In genomic region chr17:32053677-32054076, GRCm38 (mm10) we compare ENCODE assay signal across 19 mouse cellular contexts. TPM values are rescaled to one million over a fixed set of nuclear protein-coding genes. Genes with fewer than 3 reads are reported as not detected.
DNase-seq lines count a peak whose midpoint lies in the region; ATAC-seq and TF ChIP-seq lines count a peak whose summit lies in the region.
"Had no signal": no experiment of that assay in that cellular context is flagged by ENCODE, and none has a peak within 500 bp of the region (broad histone marks: within the 10 kb centered on the region; RNA-seq: fewer than 3 reads in every experiment).

No protein-coding gene starts in this region.

- no peak for TF ChIP-seq CTCF in spleen, adult 2 months (IDR thresholded peaks at IDR 0.05; ENCODE audit: extremely low read depth, insufficient read depth, insufficient read length, insufficient replicate concordance)
- TF ChIP-seq CTCF in midbrain, postnatal 0 days (IDR thresholded peaks at IDR 0.05): no peak

- peaks cover 35% of the 10 kb centered on the region for H3K36me3 ChIP-seq in spleen, adult 2 months (ENCODE audit: control insufficient read depth, insufficient read depth, low read length)
- peaks cover 69% of the 10 kb centered on the region for H3K36me3 ChIP-seq in midbrain, postnatal 0 days (ENCODE audit: insufficient read depth, low read length)
- peaks cover 100% of the 10 kb centered on the region for H3K36me3 ChIP-seq in limb, embryonic 10.5 days

- H3K27ac ChIP-seq in spleen, adult 2 months (ENCODE audit: insufficient read depth, low read length): peak overlapping the region; percentile 52
- H3K27ac ChIP-seq in midbrain, postnatal 0 days (ENCODE audit: low read depth, low read length): no peak overlapping the region
- H3K27ac ChIP-seq in limb, embryonic 10.5 days: no peak overlapping the region
- H3K27ac ChIP-seq: forebrain, embryonic 13.5 days; gastrocnemius, adult 2 months; hindbrain, embryonic 10.5 days; liver, embryonic 13.5 days had no signal

- peak; percentile 97 for ATAC-seq in CD4-positive, CD25-positive, alpha-beta regulatory T cell, adult 4 months
- ATAC-seq in neutrophil, adult 5-6 weeks (ENCODE audit: extremely low read depth, insufficient number of reproducible peaks, low FRiP score, poor library complexity, severe bottlenecking): 0 out of 2 replicates have a peak, but pooled peaks have one; percentile 27
- no peak for ATAC-seq in midbrain, postnatal 0 days (ENCODE audit: low FRiP score)
- ATAC-seq: forebrain, embryonic 13.5 days; midbrain, embryonic 16.5 days had no signal

- intact Hi-C loops in heart, postnatal 25 days (cut with DNase I): no loop called here

- peak in 1 of 2 experiments; percentile 25 for DNase-seq in spleen, adult 2 months (ENCODE audit: low read depth in 1 of 2, low spot score in 2 of 2)
- DNase-seq in spleen, postnatal 14 days (ENCODE audit: low spot score in 2 of 2): no peak
- peak; percentile 87 for DNase-seq in induced T-regulatory cell, adult 2 months (ENCODE audit: low read depth)
- no peak for DNase-seq in heart, postnatal 25 days (ENCODE audit: low spot score)
- no peak for DNase-seq in midbrain, postnatal 0 days (ENCODE audit: low spot score)
- no peak for DNase-seq in limb, embryonic 10.5 days (ENCODE audit: low spot score)
- DNase-seq: cerebellum, adult 11-12 months; cerebellum, postnatal 36 days; gastrocnemius, adult 2 months; kidney, adult 18-20 months; kidney, postnatal 4 days; liver, embryonic 13.5 days; lung, adult 2 months had no signal

- no peak overlapping the region for H3K4me3 ChIP-seq in spleen, adult 2 months (ENCODE audit: extremely low read depth, insufficient read depth, insufficient read length)
- H3K4me3 ChIP-seq in midbrain, postnatal 0 days (ENCODE audit: low read depth, low read length): no peak overlapping the region
- H3K4me3 ChIP-seq in limb, embryonic 10.5 days: no peak overlapping the region
- H3K4me3 ChIP-seq: forebrain, embryonic 13.5 days; gastrocnemius, adult 2 months; hindbrain, embryonic 10.5 days; liver, embryonic 13.5 days had no signal

- no peaks in the 10 kb centered on the region for H3K27me3 ChIP-seq in spleen, adult 2 months (ENCODE audit: control insufficient read depth, insufficient read depth, low read length)
- H3K27me3 ChIP-seq in midbrain, postnatal 0 days (ENCODE audit: insufficient read depth, low read length): no peaks in the 10 kb centered on the region
- H3K27me3 ChIP-seq in limb, embryonic 10.5 days (ENCODE audit: low read depth, poor library complexity, severe bottlenecking): no peaks in the 10 kb centered on the region
- H3K27me3 ChIP-seq: forebrain, embryonic 13.5 days; liver, embryonic 13.5 days had no signal

- no peak for TF ChIP-seq POLR2A in spleen, adult 2 months (IDR thresholded peaks at IDR 0.05; ENCODE audit: low read depth, low read length)

- H3K9ac ChIP-seq in midbrain, postnatal 0 days (replicated peaks; ENCODE audit: low read length, poor library complexity, severe bottlenecking): no peak overlapping the region
- H3K9ac ChIP-seq: forebrain, embryonic 13.5 days; liver, embryonic 13.5 days had no signal

- no peak overlapping the region for H3K4me2 ChIP-seq in midbrain, postnatal 0 days (ENCODE audit: low read depth, low read length, poor library complexity, severe bottlenecking)
- H3K4me2 ChIP-seq: forebrain, embryonic 13.5 days; liver, embryonic 13.5 days had no signal

- WGBS in spleen, adult 2 months: 39% methylated on average over 5 of the region's 5 CpGs
- 95% methylated on average over 5 of the region's 5 CpGs for WGBS in midbrain, postnatal 0 days
- WGBS in limb, embryonic 10.5 days: 94% methylated on average over 5 of the region's 5 CpGs

- H3K4me1 ChIP-seq in spleen, adult 2 months (ENCODE audit: control insufficient read depth, insufficient read depth, insufficient read length): peaks cover 5% of the 10 kb centered on the region; the same call in 1 of the 2 replicates
- H3K4me1 ChIP-seq in midbrain, postnatal 0 days (ENCODE audit: insufficient read depth, low read length): no peaks in the 10 kb centered on the region
- H3K4me1 ChIP-seq in limb, embryonic 10.5 days: no peaks in the 10 kb centered on the region
- H3K4me1 ChIP-seq: hindbrain, embryonic 10.5 days had no signal

- H3K9me3 ChIP-seq in midbrain, postnatal 0 days (ENCODE audit: low read length): no peaks in the 10 kb centered on the region
- no peaks in the 10 kb centered on the region for H3K9me3 ChIP-seq in limb, embryonic 10.5 days (replicated peaks)
- H3K9me3 ChIP-seq: forebrain, embryonic 13.5 days; hindbrain, embryonic 10.5 days; liver, embryonic 13.5 days had no signal

RNA-seq across cellular contexts. Expression of gene Hsf2bp, which starts 17.5 kb away (rescaled TPM):
- polyA plus RNA-seq in spleen, adult 2 months (2012; rRNA removed): 0.15 TPM in 1 of 2 replicates, not detected in the other
- polyA plus RNA-seq in CD4-positive, CD25-positive, alpha-beta regulatory T cell, adult 4 months (2017; shearing (Covaris generic)): 1 to 10 TPM; 2.7 to 2.9 TPM
- total RNA-seq in neutrophil, adult 5-6 weeks (2017): not detected in 2 replicates
- total RNA-seq in heart, postnatal 25 days (2021): 1 to 10 TPM in 1 of 2 experiments, under 1 TPM in 1; 0.75 to 1.4 TPM
- total RNA-seq in midbrain, postnatal 0 days (2014; rRNA removed): 0.16 TPM in 1 of 2 replicates, not detected in the other
- 1.3 and 1.4 TPM in 2 replicates for polyA plus RNA-seq in midbrain, postnatal 0 days (2015; fragmentation: Nextera tagmentation; extraction: Ambion mirVana)
- 0.63 and 0.79 TPM in 2 replicates for polyA plus RNA-seq in limb, embryonic 10.5 days (2016; fragmentation: Nextera tagmentation; extraction: Ambion mirVana)
- total RNA-seq: megakaryocyte-erythroid progenitor cell, adult 5-6 weeks had no signal

RNA-seq across cellular contexts. Expression of gene Rrp1b, which starts 17.8 kb away (rescaled TPM):
- polyA plus RNA-seq in spleen, adult 2 months (2012; rRNA removed): 9.1 and 9.4 TPM in 2 replicates
- 10 to 100 TPM; 57.7 to 68.2 TPM for polyA plus RNA-seq in CD4-positive, CD25-positive, alpha-beta regulatory T cell, adult 4 months (2017; shearing (Covaris generic))
- 16.3 and 23.0 TPM in 2 replicates for total RNA-seq in neutrophil, adult 5-6 weeks (2017)
- 1 to 10 TPM; 8.6 to 8.8 TPM for total RNA-seq in heart, postnatal 25 days (2021)
- 24.3 and 38.5 TPM in 2 replicates for total RNA-seq in midbrain, postnatal 0 days (2014; rRNA removed)
- polyA plus RNA-seq in midbrain, postnatal 0 days (2015; fragmentation: Nextera tagmentation; extraction: Ambion mirVana): 40.3 and 45.8 TPM in 2 replicates
- 100 and 110 TPM in 2 replicates for polyA plus RNA-seq in limb, embryonic 10.5 days (2016; fragmentation: Nextera tagmentation; extraction: Ambion mirVana)
